Mouse (Mus musculus): ENCODE measurements at regions not wholly inside any gene's neighbourhood (a gene's known extent, or its start where the extent isn't known, plus 50 kb on each side); places are given as distances from the start of the nearest gene placed in this dataset.

GRCm38 (mm10) chr16:24204064-24204730, 189.1 kb upstream of the Lpp start:
- ATAC-seq (replicated peaks; ENCODE audit: insufficient number of reproducible peaks, low FRiP score, low TSS enrichment), result no peak
- H3K9ac ChIP-seq (ENCODE audit: low read depth, low read length), result no peak overlapping the region
- no peaks in the 10 kb centered on the region for H3K27me3 ChIP-seq (ENCODE audit: control insufficient read depth, insufficient read depth, low read length)
- no peak overlapping the region for H3K4me3 ChIP-seq (ENCODE audit: low read depth, low read length)
- H3K4me1 ChIP-seq (ENCODE audit: control insufficient read depth, insufficient read depth, low read length), result peaks cover 16% of the 10 kb centered on the region
- no peaks in the 10 kb centered on the region for H3K36me3 ChIP-seq (ENCODE audit: control insufficient read depth, insufficient read depth, low read length)
- no peaks in the 10 kb centered on the region for H3K9me3 ChIP-seq (replicated peaks; ENCODE audit: control insufficient read depth, low read length)
- H3K4me2 ChIP-seq, result no peak overlapping the region
- 77% methylated on average over 4 of the region's 4 CpGs for WGBS (ENCODE audit: insufficient replicate concordance)
- H3K27ac ChIP-seq (ENCODE audit: low read depth, low read length), result no peak overlapping the region

GRCm38 (mm10) chr16:24202653-24203052, 190.7 kb upstream of the Lpp start:
- ATAC-seq (replicated peaks; ENCODE audit: insufficient number of reproducible peaks, low FRiP score, low TSS enrichment), result no peak
- no peak overlapping the region for H3K4me2 ChIP-seq
- no peak overlapping the region for H3K9ac ChIP-seq (ENCODE audit: low read depth, low read length)
- H3K36me3 ChIP-seq (ENCODE audit: control insufficient read depth, insufficient read depth, low read length), result no peaks in the 10 kb centered on the region
- no peaks in the 10 kb centered on the region for H3K27me3 ChIP-seq (ENCODE audit: control insufficient read depth, insufficient read depth, low read length)
- H3K4me1 ChIP-seq (ENCODE audit: control insufficient read depth, insufficient read depth, low read length), result peaks cover 19% of the 10 kb centered on the region
- no peaks in the 10 kb centered on the region for H3K9me3 ChIP-seq (replicated peaks; ENCODE audit: control insufficient read depth, low read length)
- WGBS (ENCODE audit: insufficient replicate concordance), result 66% methylated on average over 5 of the region's 5 CpGs
- no peak overlapping the region for H3K27ac ChIP-seq (ENCODE audit: low read depth, low read length)
- H3K4me3 ChIP-seq (ENCODE audit: low read depth, low read length), result no peak overlapping the region

GRCm38 (mm10) chr16:24201455-24201854, 191.9 kb upstream of the Lpp start:
- Histone ChIP-seq H3K27me3 (ENCODE audit: control insufficient read depth, insufficient read depth, low read length) (no peaks in the 10 kb centered on the region), H3K4me1 (ENCODE audit: control insufficient read depth, insufficient read depth, low read length) (peaks cover 19% of the 10 kb centered on the region), H3K4me3 (ENCODE audit: low read depth, low read length) (no peak overlapping the region), H3K4me2 (no peak overlapping the region), H3K36me3 (ENCODE audit: control insufficient read depth, insufficient read depth, low read length) (no peaks in the 10 kb centered on the region), H3K9ac (ENCODE audit: low read depth, low read length) (no peak overlapping the region), H3K27ac (ENCODE audit: low read depth, low read length) (no peak overlapping the region), H3K9me3 (replicated peaks; ENCODE audit: control insufficient read depth, low read length) (no peaks in the 10 kb centered on the region)
- 54% methylated on average over 7 of the region's 7 CpGs for WGBS (ENCODE audit: insufficient replicate concordance)
- no peak for ATAC-seq (replicated peaks; ENCODE audit: insufficient number of reproducible peaks, low FRiP score, low TSS enrichment)

- 86% methylated on average over 5 of the region's 5 CpGs for WGBS (ENCODE audit: insufficient replicate concordance)
- Histone ChIP-seq H3K4me2 (no peak overlapping the region), H3K4me1 (ENCODE audit: control insufficient read depth, insufficient read depth, low read length) (peaks cover 19% of the 10 kb centered on the region), H3K9me3 (replicated peaks; ENCODE audit: control insufficient read depth, low read length) (no peaks in the 10 kb centered on the region), H3K27ac (ENCODE audit: low read depth, low read length) (no peak overlapping the region), H3K9ac (ENCODE audit: low read depth, low read length) (no peak overlapping the region), H3K36me3 (ENCODE audit: control insufficient read depth, insufficient read depth, low read length) (no peaks in the 10 kb centered on the region), H3K4me3 (ENCODE audit: low read depth, low read length) (no peak overlapping the region), H3K27me3 (ENCODE audit: control insufficient read depth, insufficient read depth, low read length) (no peaks in the 10 kb centered on the region)
- ATAC-seq (replicated peaks; ENCODE audit: insufficient number of reproducible peaks, low FRiP score, low TSS enrichment), result no peak
Observed at GRCm38 (mm10) chr16:24200200-24200599, 193.1 kb upstream of the Lpp start.

- H3K9ac ChIP-seq (ENCODE audit: low read depth, low read length), result no peak overlapping the region
- 79% methylated on average over 18 of the region's 18 CpGs for WGBS (ENCODE audit: insufficient replicate concordance)
- H3K9me3 ChIP-seq (replicated peaks; ENCODE audit: control insufficient read depth, low read length), result no peaks in the 10 kb centered on the region
- no peaks in the 10 kb centered on the region for H3K36me3 ChIP-seq (ENCODE audit: control insufficient read depth, insufficient read depth, low read length)
- no peak overlapping the region for H3K4me2 ChIP-seq
- no peaks in the 10 kb centered on the region for H3K27me3 ChIP-seq (ENCODE audit: control insufficient read depth, insufficient read depth, low read length)
- H3K27ac ChIP-seq (ENCODE audit: low read depth, low read length), result no peak overlapping the region
- no peak overlapping the region for H3K4me3 ChIP-seq (ENCODE audit: low read depth, low read length)
- no peak for ATAC-seq (replicated peaks; ENCODE audit: insufficient number of reproducible peaks, low FRiP score, low TSS enrichment)
- peaks cover 19% of the 10 kb centered on the region for H3K4me1 ChIP-seq (ENCODE audit: control insufficient read depth, insufficient read depth, low read length)
Observed at GRCm38 (mm10) chr16:24199408-24200167, 193.7 kb upstream of the Lpp start.

- Histone ChIP-seq H3K4me1 (ENCODE audit: control insufficient read depth, insufficient read depth, low read length) (peaks cover 15% of the 10 kb centered on the region), H3K36me3 (ENCODE audit: control insufficient read depth, insufficient read depth, low read length) (no peaks in the 10 kb centered on the region), H3K4me2 (no peak overlapping the region), H3K9ac (ENCODE audit: low read depth, low read length) (no peak overlapping the region), H3K4me3 (ENCODE audit: low read depth, low read length) (no peak overlapping the region), H3K9me3 (replicated peaks; ENCODE audit: control insufficient read depth, low read length) (no peaks in the 10 kb centered on the region), H3K27ac (ENCODE audit: low read depth, low read length) (no peak overlapping the region), H3K27me3 (ENCODE audit: control insufficient read depth, insufficient read depth, low read length) (no peaks in the 10 kb centered on the region)
- ATAC-seq (replicated peaks; ENCODE audit: insufficient number of reproducible peaks, low FRiP score, low TSS enrichment), result no peak
Observed at GRCm38 (mm10) chr16:24198291-24198690, 195.0 kb upstream of the Lpp start.

- WGBS (ENCODE audit: insufficient replicate concordance), result 75% methylated on average over 5 of the region's 5 CpGs
- H3K9ac ChIP-seq (ENCODE audit: low read depth, low read length), result no peak overlapping the region
- peaks cover 13% of the 10 kb centered on the region for H3K4me1 ChIP-seq (ENCODE audit: control insufficient read depth, insufficient read depth, low read length)
- H3K27me3 ChIP-seq (ENCODE audit: control insufficient read depth, insufficient read depth, low read length), result no peaks in the 10 kb centered on the region
- H3K36me3 ChIP-seq (ENCODE audit: control insufficient read depth, insufficient read depth, low read length), result no peaks in the 10 kb centered on the region
- H3K9me3 ChIP-seq (replicated peaks; ENCODE audit: control insufficient read depth, low read length), result no peaks in the 10 kb centered on the region
- no peak overlapping the region for H3K27ac ChIP-seq (ENCODE audit: low read depth, low read length)
- no peak overlapping the region for H3K4me2 ChIP-seq
- no peak overlapping the region for H3K4me3 ChIP-seq (ENCODE audit: low read depth, low read length)
- no peak for ATAC-seq (replicated peaks; ENCODE audit: insufficient number of reproducible peaks, low FRiP score, low TSS enrichment)
Observed at GRCm38 (mm10) chr16:24197618-24198017, 195.7 kb upstream of the Lpp start.

- no peak overlapping the region for H3K4me2 ChIP-seq
- H3K36me3 ChIP-seq (ENCODE audit: control insufficient read depth, insufficient read depth, low read length), result no peaks in the 10 kb centered on the region
- ATAC-seq (replicated peaks; ENCODE audit: insufficient number of reproducible peaks, low FRiP score, low TSS enrichment), result no peak
- WGBS (ENCODE audit: insufficient replicate concordance), result 56% methylated on average over 2 of the region's 2 CpGs
- H3K9me3 ChIP-seq (replicated peaks; ENCODE audit: control insufficient read depth, low read length), result no peaks in the 10 kb centered on the region
- H3K9ac ChIP-seq (ENCODE audit: low read depth, low read length), result no peak overlapping the region
- H3K27me3 ChIP-seq (ENCODE audit: control insufficient read depth, insufficient read depth, low read length), result no peaks in the 10 kb centered on the region
- H3K4me1 ChIP-seq (ENCODE audit: control insufficient read depth, insufficient read depth, low read length), result 0 out of 2 replicates have a peak, but pooled peaks cover 4% of the 10 kb centered on the region
- no peak overlapping the region for H3K27ac ChIP-seq (ENCODE audit: low read depth, low read length)
- H3K4me3 ChIP-seq (ENCODE audit: low read depth, low read length), result no peak overlapping the region
Observed at GRCm38 (mm10) chr16:24193945-24194344, 199.4 kb upstream of the Lpp start.

Measured in heart, embryonic 11.5 days (tissue).